Mouse (Mus musculus) lung, postnatal 25 days (tissue): ENCODE results near the gene Lgi2.

ENCODE experiments used
- DNase-seq: peaks from one replicate; pipeline ENCODE4 v3.0.0; 2022; ENCODE audit warnings: low spot score

Gene Lgi2

GRCm38 (mm10) chr5:52565813-52566531, at the start of gene Lgi2:
Lgi2 (minus strand) TSS chr5:52566462.
- DNase-seq: no peak

GRCm38 (mm10) chr5:52615421-52615820, 49.2 kb upstream of the Lgi2 start:
- no peak for DNase-seq

GRCm38 (mm10) chr5:52614686-52615085, 48.4 kb upstream of the Lgi2 start:
- no peak for DNase-seq

- no peak for DNase-seq
Measured at GRCm38 (mm10) chr5:52612776-52613175, 46.5 kb upstream of the Lgi2 start.

DNA sequence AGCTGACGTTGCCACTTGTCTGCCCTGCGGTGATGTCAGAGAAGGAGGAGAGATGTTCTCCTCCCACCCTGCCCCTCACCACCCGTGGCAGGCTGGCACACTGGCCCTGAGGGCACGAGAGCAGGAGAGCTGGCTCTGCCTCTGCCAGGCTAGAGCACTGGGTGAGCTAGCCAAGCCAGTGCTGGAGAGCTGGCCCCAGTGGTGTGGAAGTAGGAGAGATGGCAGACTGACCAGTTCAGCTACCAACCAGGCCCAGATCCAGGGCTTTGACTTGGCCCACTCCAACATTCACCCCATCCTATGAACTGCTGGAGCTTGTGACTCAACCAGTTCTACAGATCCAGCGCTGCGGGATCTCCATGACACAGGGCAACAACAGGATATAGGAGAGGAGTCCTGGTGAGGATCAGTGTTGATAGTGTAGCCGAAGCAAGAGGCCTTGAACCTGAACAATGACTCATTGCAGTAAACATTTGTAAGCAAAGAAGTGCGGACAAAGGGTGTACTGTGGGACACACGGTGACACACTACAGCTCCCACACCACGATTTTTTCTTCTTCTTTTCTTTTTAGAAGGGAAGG, 45.1 kb upstream of the Lgi2 start:
- no peak for DNase-seq

DNA sequence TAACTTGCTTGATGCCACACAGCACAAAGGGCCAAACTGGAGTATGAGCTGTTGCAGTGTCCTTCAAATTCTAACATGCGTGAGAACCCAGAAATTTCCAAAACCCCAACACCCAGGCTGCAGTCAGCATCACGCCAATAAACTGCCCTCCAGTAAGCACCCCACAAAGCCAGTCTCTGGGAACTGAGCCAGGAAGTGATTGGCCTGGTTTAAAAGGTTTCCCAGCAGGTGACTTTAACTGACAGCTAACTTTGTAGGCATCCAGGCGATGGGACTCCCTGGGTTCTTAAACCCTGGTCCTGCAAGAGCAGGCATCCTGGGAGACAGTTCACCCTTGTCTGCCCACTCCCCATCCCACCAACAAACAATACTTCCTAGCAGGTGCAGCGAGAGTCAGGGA, 44.0 kb upstream of the Lgi2 start:
- no peak for DNase-seq

- no peak for DNase-seq
Measured at GRCm38 (mm10) chr5:52609672-52610071, 43.4 kb upstream of the Lgi2 start.

DNA sequence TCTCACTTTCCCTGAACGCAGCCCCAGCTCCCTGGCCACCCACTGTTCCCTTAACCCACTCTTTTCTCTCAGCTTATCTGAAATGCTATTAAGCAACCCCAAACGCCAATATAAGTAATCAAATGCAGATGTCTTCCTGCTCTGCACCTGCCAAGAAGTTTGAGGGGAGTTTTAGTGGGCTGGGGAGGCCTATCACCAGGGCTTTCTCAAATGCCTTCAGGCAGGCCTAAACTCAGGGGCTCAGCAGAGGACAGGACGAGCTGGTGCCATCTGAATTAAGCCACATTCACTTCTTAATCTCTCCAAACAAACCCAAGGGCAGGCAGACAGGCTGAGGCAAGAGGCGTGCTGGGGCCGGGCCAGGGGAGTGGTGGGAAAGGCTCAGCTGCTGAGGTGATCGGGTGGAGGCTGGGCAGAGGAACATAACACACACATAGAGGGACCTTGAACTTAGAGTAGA, 38.4 kb upstream of the Lgi2 start:
- no peak for DNase-seq

GRCm38 (mm10) chr5:52590612-52591011, 24.4 kb upstream of the Lgi2 start:
- no peak for DNase-seq

GRCm38 (mm10) chr5:52588650-52589049, 22.4 kb upstream of the Lgi2 start:
- DNase-seq: no peak

GRCm38 (mm10) chr5:52587291-52587733, 21.1 kb upstream of the Lgi2 start:
- peak; percentile 52 for DNase-seq

DNA sequence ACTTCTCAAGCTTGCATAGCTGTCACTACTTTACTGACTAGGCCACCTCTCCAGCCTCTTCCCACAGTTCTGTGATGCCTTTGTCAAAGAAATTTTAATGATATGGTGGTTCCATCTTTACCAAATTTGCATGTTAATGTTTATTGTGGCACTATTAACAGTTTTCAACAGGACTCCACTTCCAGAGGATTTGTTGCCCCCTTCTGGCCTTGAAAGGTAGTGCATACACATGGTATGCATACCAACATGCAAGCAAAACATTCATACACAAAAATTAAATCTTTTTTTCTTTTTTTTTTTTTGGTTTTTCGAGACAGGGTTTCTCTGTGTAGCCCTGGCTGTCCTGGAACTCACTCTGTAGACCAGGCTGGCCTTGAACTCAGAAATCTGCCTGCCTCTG, 6.3 kb upstream of the Lgi2 start:
- no peak for DNase-seq

DNA sequence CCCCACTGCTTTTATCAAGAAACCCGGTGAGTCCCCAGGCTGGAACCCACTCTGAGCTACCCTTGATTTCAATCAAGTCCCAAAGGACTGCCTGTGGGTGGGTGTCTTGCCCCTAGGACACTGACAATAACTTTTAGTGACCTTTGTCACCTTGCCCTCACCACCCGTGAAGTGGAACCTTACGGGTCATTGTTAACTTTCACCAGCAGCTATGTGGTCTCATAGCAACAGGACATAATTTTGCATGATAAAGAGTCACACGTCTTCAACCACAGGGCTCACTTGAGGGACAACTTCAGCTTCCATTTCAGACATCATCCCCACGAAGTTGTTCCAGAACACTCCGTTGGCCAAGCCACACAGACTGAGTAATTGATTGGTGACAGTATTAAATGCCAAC, 4.5 kb upstream of the Lgi2 start:
- no peak for DNase-seq

- no peak for DNase-seq
Measured at GRCm38 (mm10) chr5:52565214-52565812, 949 bp downstream of the Lgi2 start.

- no peak for DNase-seq
Measured at GRCm38 (mm10) chr5:52564351-52564750, 1.9 kb downstream of the Lgi2 start.

- DNase-seq: peak; percentile 23
Measured at GRCm38 (mm10) chr5:52560240-52560639, 6.0 kb downstream of the Lgi2 start.

- no peak for DNase-seq
Measured at GRCm38 (mm10) chr5:52555526-52555925, 10.7 kb downstream of the Lgi2 start.

GRCm38 (mm10) chr5:52551318-52551632, 15.0 kb downstream of the Lgi2 start:
- DNase-seq: no peak

- DNase-seq: no peak
Measured at GRCm38 (mm10) chr5:52550613-52551317, 15.5 kb downstream of the Lgi2 start.

DNA sequence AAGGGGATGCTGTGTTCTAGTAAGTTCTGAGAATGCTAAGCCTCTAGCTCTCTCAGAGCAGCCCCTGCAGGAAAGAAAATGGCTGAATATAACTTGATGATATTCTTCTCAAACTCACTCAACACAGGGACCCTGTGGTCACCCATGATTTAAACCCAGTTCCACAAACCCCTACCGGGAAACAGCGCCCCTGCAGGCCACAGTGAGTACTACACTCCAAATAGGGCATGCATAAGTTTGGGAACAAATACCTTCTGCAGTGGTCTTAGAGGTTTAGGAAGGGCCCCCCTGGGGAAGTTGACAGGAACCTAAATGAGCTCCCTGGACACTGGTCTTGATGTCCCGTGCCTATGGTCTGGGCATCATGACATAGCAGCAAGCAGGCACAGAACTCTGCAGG, 19.3 kb downstream of the Lgi2 start:
- DNase-seq: no peak

DNA sequence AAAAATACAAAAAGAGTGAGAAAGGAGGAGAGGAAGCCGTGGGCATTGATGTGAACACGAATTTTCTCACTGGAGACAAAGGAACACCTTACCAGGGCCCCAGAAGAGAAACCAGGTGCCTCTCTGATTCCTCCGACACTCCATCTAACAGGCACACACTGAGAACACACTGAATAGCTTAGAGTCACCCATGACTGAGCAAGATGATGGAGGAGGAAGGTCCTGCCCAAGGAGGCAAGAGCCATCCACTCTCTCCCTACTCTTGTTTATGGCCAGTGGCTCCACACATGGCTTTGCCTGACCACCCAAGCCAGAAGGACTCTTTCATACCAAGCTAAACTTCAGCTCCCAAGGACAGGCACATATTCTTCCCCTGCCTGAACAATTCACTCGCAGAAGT, 22.5 kb downstream of the Lgi2 start:
- DNase-seq: no peak

GRCm38 (mm10) chr5:52540186-52540585, 26.1 kb downstream of the Lgi2 start:
- no peak for DNase-seq

DNA sequence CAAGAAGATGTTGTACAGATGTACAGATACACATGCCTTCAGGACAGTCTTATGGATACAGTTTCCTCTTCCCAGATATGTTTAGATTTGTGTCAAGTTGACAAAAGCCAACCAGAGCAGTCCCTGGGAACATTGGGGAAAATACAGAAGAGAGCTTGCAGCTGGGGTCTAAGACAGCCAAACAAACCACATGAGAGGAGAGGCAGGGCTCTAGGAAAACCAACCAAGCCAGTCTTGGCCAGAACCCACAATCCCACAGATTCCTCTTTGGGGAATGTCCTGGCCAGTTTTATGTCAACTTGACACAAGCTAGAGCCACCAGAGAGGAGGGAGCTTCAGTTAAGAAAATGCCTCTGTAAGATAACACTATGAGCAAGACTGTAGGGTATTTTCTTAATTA, 26.8 kb downstream of the Lgi2 start:
- DNase-seq: no peak
